Comparison of ENCODE assay signal across 8 mouse cellular contexts in the genomic region with DNA sequence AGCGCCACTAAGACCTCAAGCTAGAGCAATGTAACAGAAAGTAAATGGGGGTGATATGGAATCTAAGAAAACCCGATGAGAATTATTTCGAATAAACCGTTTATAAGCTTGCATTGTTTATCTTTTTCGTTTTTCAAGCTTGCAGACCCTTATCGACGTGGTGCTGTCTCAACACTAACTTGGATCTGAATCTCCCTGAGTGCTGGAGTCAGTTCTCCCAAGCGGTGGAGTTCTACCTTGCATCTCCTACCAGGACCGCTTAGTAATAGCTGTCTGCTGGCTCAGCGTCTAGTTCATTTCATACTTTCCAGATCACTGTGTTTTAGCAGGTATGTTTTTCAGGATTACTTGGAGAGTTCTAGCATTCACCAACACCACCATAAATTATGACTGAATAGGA. TPM values are rescaled to one million over a fixed set of nuclear protein-coding genes. Genes with fewer than 3 reads are reported as not detected.
DNase-seq lines count a peak whose midpoint lies in the region; ATAC-seq lines count a peak whose summit lies in the region.

No protein-coding gene starts in this region.

- peak overlapping the region; percentile 81 for H3K4me3 ChIP-seq in heart, embryonic 16.5 days (ENCODE audit: low read length)
- H3K4me3 ChIP-seq in hindbrain, embryonic 10.5 days: peak overlapping the region; percentile 66
- H3K4me3 ChIP-seq in midbrain, embryonic 11.5 days (ENCODE audit: low read depth, low read length): peak overlapping the region; percentile 83

- peak overlapping the region; percentile 60 for H3K9ac ChIP-seq in heart, embryonic 16.5 days (ENCODE audit: low read length)
- H3K9ac ChIP-seq in midbrain, embryonic 11.5 days (ENCODE audit: low read length): peak overlapping the region; percentile 71

- peaks cover 4% of the 10 kb centered on the region for H3K36me3 ChIP-seq in heart, embryonic 16.5 days (ENCODE audit: control insufficient read depth, insufficient read depth)
- peaks cover 29% of the 10 kb centered on the region for H3K36me3 ChIP-seq in hindbrain, embryonic 10.5 days
- H3K36me3 ChIP-seq in midbrain, embryonic 11.5 days (ENCODE audit: control insufficient read depth, insufficient read depth, low read length): no peaks in the 10 kb centered on the region

- H3K4me2 ChIP-seq in heart, embryonic 16.5 days (ENCODE audit: low read depth, low read length): peak overlapping the region; percentile 76
- H3K4me2 ChIP-seq in midbrain, embryonic 11.5 days: peak overlapping the region; percentile 87

- H3K27me3 ChIP-seq in heart, embryonic 16.5 days (ENCODE audit: control insufficient read depth, insufficient read depth, low read length): no peaks in the 10 kb centered on the region
- no peaks in the 10 kb centered on the region for H3K27me3 ChIP-seq in hindbrain, embryonic 10.5 days (ENCODE audit: insufficient read depth, poor library complexity, severe bottlenecking)
- H3K27me3 ChIP-seq in midbrain, embryonic 11.5 days (ENCODE audit: control insufficient read depth, insufficient read depth, low read length): no peaks in the 10 kb centered on the region

- peaks cover 12% of the 10 kb centered on the region for H3K4me1 ChIP-seq in heart, embryonic 16.5 days (ENCODE audit: control insufficient read depth, insufficient read depth, low read length)
- H3K4me1 ChIP-seq in hindbrain, embryonic 10.5 days (replicated peaks): peaks cover 18% of the 10 kb centered on the region
- H3K4me1 ChIP-seq in midbrain, embryonic 11.5 days (ENCODE audit: control insufficient read depth, insufficient read depth, low read length): peaks cover 6% of the 10 kb centered on the region

- ATAC-seq in heart, embryonic 16.5 days (replicated peaks; ENCODE audit: extremely low read depth, insufficient read depth, low FRiP score): no peak
- ATAC-seq in midbrain, embryonic 11.5 days (ENCODE audit: low FRiP score): peak; percentile 25; the same call in 1 of the 2 replicates
- no peak for ATAC-seq in granulocyte monocyte progenitor cell, adult 5-6 weeks (replicated peaks; ENCODE audit: poor library complexity, severe bottlenecking)

- no peaks in the 10 kb centered on the region for H3K9me3 ChIP-seq in heart, embryonic 16.5 days (replicated peaks; ENCODE audit: control insufficient read depth, low read length)
- no peaks in the 10 kb centered on the region for H3K9me3 ChIP-seq in hindbrain, embryonic 10.5 days
- H3K9me3 ChIP-seq in midbrain, embryonic 11.5 days (ENCODE audit: control insufficient read depth, low read length): no peaks in the 10 kb centered on the region

- no peak overlapping the region for H3K27ac ChIP-seq in heart, embryonic 16.5 days (ENCODE audit: low read length)
- H3K27ac ChIP-seq in hindbrain, embryonic 10.5 days: peak overlapping the region; percentile 82
- no peak overlapping the region for H3K27ac ChIP-seq in midbrain, embryonic 11.5 days (ENCODE audit: low read depth, low read length)

- WGBS in heart, embryonic 16.5 days: 11% methylated on average over 10 of the region's 10 CpGs
- WGBS in hindbrain, embryonic 10.5 days: 12% methylated on average over 10 of the region's 10 CpGs
- 14% methylated on average over 10 of the region's 10 CpGs for WGBS in midbrain, embryonic 11.5 days

- no peak for DNase-seq in heart, adult 9 months (ENCODE audit: low spot score in 2 of 2)
- peak; percentile 40 for DNase-seq in NIH3T3 (ENCODE audit: low read depth)
- no peak for DNase-seq in hindbrain, embryonic 10.5 days (ENCODE audit: low spot score)
- DNase-seq in midbrain, embryonic 11.5 days (ENCODE audit: low spot score, missing footprints): no peak
- no peak for DNase-seq in adrenal gland, adult 8-10 months
- DNase-seq in adrenal gland, postnatal 4 days (ENCODE audit: low spot score in 2 of 2): no peak

RNA-seq across cellular contexts. Expression of gene Blzf1, which starts 0.6 kb away (rescaled TPM):
- 27.8 and 30.2 TPM in 2 replicates for polyA plus RNA-seq in heart, embryonic 16.5 days (2015; fragmentation: Nextera tagmentation; extraction: Ambion mirVana)
- 26.2 and 26.4 TPM in 2 replicates for polyA plus RNA-seq in hindbrain, embryonic 10.5 days (2016; fragmentation: Nextera tagmentation; extraction: Ambion mirVana)
- polyA plus RNA-seq in midbrain, embryonic 11.5 days (2014; fragmentation: Nextera tagmentation; extraction: Ambion mirVana): 25.3 and 26.8 TPM in 2 replicates
- 10 to 100 TPM; 23.2 to 27.1 (median 24.6) TPM for total RNA-seq in adrenal gland, adult 8-10 months (2022)
- 15.6 and 30.9 TPM in 2 replicates for total RNA-seq in granulocyte monocyte progenitor cell, adult 5-6 weeks (2014; fragmentation: Nextera tagmentation)
- 36.2 and 44.7 TPM in 2 replicates for total RNA-seq in granulocyte monocyte progenitor cell, adult 5-6 weeks (2017)
- 10 to 100 TPM; 28.9 to 29.7 TPM for total RNA-seq in adrenal gland, postnatal 4 days (2021)

RNA-seq across cellular contexts. Expression of gene Nme7, which starts 4.0 kb away (rescaled TPM):
- 21.5 and 21.9 TPM in 2 replicates for polyA plus RNA-seq in heart, embryonic 16.5 days (2015; fragmentation: Nextera tagmentation; extraction: Ambion mirVana)
- polyA plus RNA-seq in hindbrain, embryonic 10.5 days (2016; fragmentation: Nextera tagmentation; extraction: Ambion mirVana): 30.7 and 31.8 TPM in 2 replicates
- 29.9 and 30.0 TPM in 2 replicates for polyA plus RNA-seq in midbrain, embryonic 11.5 days (2014; fragmentation: Nextera tagmentation; extraction: Ambion mirVana)
- 10 to 100 TPM; 25.7 to 27.3 (median 26.2) TPM for total RNA-seq in adrenal gland, adult 8-10 months (2022)
- 13.1 and 23.5 TPM in 2 replicates for total RNA-seq in granulocyte monocyte progenitor cell, adult 5-6 weeks (2014; fragmentation: Nextera tagmentation)
- 43.2 and 53.0 TPM in 2 replicates for total RNA-seq in granulocyte monocyte progenitor cell, adult 5-6 weeks (2017)
- 10 to 100 TPM; 23.3 to 24.5 TPM for total RNA-seq in adrenal gland, postnatal 4 days (2021)

RNA-seq across cellular contexts. Expression of gene Ccdc181, which starts 32.5 kb away (rescaled TPM):
- polyA plus RNA-seq in heart, embryonic 16.5 days (2015; fragmentation: Nextera tagmentation; extraction: Ambion mirVana): 10.8 and 10.9 TPM in 2 replicates
- 11.2 and 12.2 TPM in 2 replicates for polyA plus RNA-seq in hindbrain, embryonic 10.5 days (2016; fragmentation: Nextera tagmentation; extraction: Ambion mirVana)
- polyA plus RNA-seq in midbrain, embryonic 11.5 days (2014; fragmentation: Nextera tagmentation; extraction: Ambion mirVana): 16.4 and 18.2 TPM in 2 replicates
- total RNA-seq in adrenal gland, adult 8-10 months (2022): 10 to 100 TPM in 3 of 4 experiments, 1 to 10 TPM in 1; 8.2 to 13.3 (median 11.6) TPM
- 5.5 and 6.1 TPM in 2 replicates for total RNA-seq in granulocyte monocyte progenitor cell, adult 5-6 weeks (2014; fragmentation: Nextera tagmentation)
- 23.0 and 25.3 TPM in 2 replicates for total RNA-seq in granulocyte monocyte progenitor cell, adult 5-6 weeks (2017)
- 10 to 100 TPM; 11.0 to 14.1 TPM for total RNA-seq in adrenal gland, postnatal 4 days (2021)

RNA-seq across cellular contexts. Expression of gene Slc19a2, which starts 59.1 kb away (rescaled TPM):
- polyA plus RNA-seq in heart, embryonic 16.5 days (2015; fragmentation: Nextera tagmentation; extraction: Ambion mirVana): 7.5 and 8.3 TPM in 2 replicates
- polyA plus RNA-seq in hindbrain, embryonic 10.5 days (2016; fragmentation: Nextera tagmentation; extraction: Ambion mirVana): 8.2 and 12.5 TPM in 2 replicates
- polyA plus RNA-seq in midbrain, embryonic 11.5 days (2014; fragmentation: Nextera tagmentation; extraction: Ambion mirVana): 11.1 and 14.1 TPM in 2 replicates
- total RNA-seq in adrenal gland, adult 8-10 months (2022): 10 to 100 TPM; 26.5 to 34.7 (median 32.3) TPM
- 6.3 and 10.0 TPM in 2 replicates for total RNA-seq in granulocyte monocyte progenitor cell, adult 5-6 weeks (2014; fragmentation: Nextera tagmentation)
- 5.1 and 9.6 TPM in 2 replicates for total RNA-seq in granulocyte monocyte progenitor cell, adult 5-6 weeks (2017)
- total RNA-seq in adrenal gland, postnatal 4 days (2021): 10 to 100 TPM; 19.5 to 22.2 TPM
